ENCODE assay signal across 9 mouse cellular contexts in the genomic region with DNA sequence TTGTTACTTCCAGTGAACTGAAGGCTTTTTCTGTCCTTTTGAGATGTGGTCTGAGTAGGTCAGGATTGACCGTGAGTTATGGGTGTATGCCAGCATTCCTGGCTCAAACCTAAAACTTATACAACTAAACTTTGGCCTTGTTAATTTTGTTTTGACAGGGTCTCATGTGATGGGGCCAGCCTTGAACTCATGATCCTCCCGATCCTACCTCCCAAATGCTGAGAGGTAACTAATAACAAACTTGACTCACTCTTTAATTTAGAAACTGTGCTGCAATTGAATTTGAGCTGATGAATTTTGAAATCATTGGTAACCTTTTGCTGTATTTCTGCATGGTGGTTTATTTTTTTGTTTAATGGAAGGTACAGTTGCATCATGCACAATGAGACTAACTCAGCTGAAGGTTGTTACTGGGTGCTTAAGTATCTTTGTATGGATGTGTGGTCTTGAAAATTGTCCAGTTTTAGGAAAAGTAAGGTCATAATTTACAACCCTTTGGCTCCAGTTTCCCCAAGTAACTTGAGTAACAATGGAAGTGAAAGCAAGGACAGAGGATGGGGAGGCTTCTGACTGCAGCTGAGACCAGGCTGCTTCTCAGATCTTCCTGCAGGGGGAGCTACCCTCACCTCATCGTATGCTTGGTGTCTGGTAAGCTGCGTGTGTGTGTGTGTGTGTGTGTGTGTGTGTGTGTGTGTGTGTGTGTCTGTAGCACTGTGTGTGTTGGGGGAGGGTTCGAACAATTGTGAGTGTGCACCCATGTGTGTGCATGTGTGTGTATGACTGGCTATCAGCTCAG.
DNase-seq lines count a peak whose midpoint lies in the region; ATAC-seq and TF ChIP-seq lines count a peak whose summit lies in the region.
"Had no signal": no experiment of that assay in that cellular context is flagged by ENCODE, and none has a peak within 500 bp of the region (broad histone marks: within the 10 kb centered on the region; RNA-seq: fewer than 3 reads in every experiment).

No protein-coding gene starts in this region.

- TF ChIP-seq CTCF in lung, adult 2 months (IDR thresholded peaks at IDR 0.05; ENCODE audit: insufficient read depth, low read length): peak; percentile 75

- WGBS in lung, adult 2 months: 62% methylated on average over 5 of the region's 5 CpGs

- DNase-seq in frontal cortex, postnatal 36 days (ENCODE audit: low spot score in 2 of 2): no peak
- DNase-seq in embryo, embryonic 10.5 days (ENCODE audit: low spot score): peak; percentile 34
- DNase-seq in lung, adult 2 months: no peak
- DNase-seq in testis, postnatal 10 days (ENCODE audit: low spot score): peak; percentile 45
- DNase-seq in layer of hippocampus, postnatal 36 days: no peak
- DNase-seq in right cerebral cortex, postnatal 14 days: no peak

- H3K4me1 ChIP-seq in lung, adult 2 months (ENCODE audit: control insufficient read depth, insufficient read depth, low read length): peaks cover 4% of the 10 kb centered on the region
- H3K4me1 ChIP-seq: stomach, embryonic 15.5 days had no signal

- TF ChIP-seq POLR2A in lung, adult 2 months (IDR thresholded peaks at IDR 0.05; ENCODE audit: borderline replicate concordance, extremely low read depth, low read depth, low read length): no peak

- H3K4me3 ChIP-seq in lung, adult 2 months (replicated peaks; ENCODE audit: extremely low read depth, low read depth, low read length): no peak overlapping the region
- H3K4me3 ChIP-seq: stomach, embryonic 15.5 days had no signal

- 0 out of 2 replicates have a peak, but pooled peaks have one; percentile 29 for ATAC-seq in frontal cortex, adult (ENCODE audit: low TSS enrichment)
- peak; percentile 77 for ATAC-seq in CD4-positive, CD25-positive, alpha-beta regulatory T cell, adult 4 months

Comparison
In these comparisons a context has a peak if more than half of its experiments do, and no peak if none do; other contexts are left out.
1. DNase-seq: peak in embryo, embryonic 10.5 days (single experiment) and testis, postnatal 10 days (single experiment); none in frontal cortex, postnatal 36 days (0 of 2), lung, adult 2 months (single experiment), layer of hippocampus, postnatal 36 days (0 of 2) and right cerebral cortex, postnatal 14 days (single experiment).